Mouse (Mus musculus) adrenal gland, postnatal 4 days (tissue): ENCODE data around the gene Gm973. TPM values are rescaled to one million over a fixed set of nuclear protein-coding genes. Genes with fewer than 3 reads are reported as not detected.

Experiments
- DNase-seq, 2 experiments: peaks; one replicate each; pipeline ENCODE4 v3.0.0; 2021 to 2022; ENCODE audit warnings: low spot score in 2 of 2, mixed read lengths in 2 of 2
- total RNA-seq, 2 experiments: library from RNA; stranded (reverse); gene quantifications; 2 replicates each; pipeline ENCODE4 v1.2.3; 2021

Gm973 gene
- total RNA-seq, 2 experiments from 2014 or later: 31.3 to 33.2 TPM

- no peak for DNase-seq
Observed at GRCm38 (mm10) chr1:59540537-59541148, 24.6 kb downstream of the Gm973 start.

GRCm38 (mm10) chr1:59541271-59542020, 25.4 kb downstream of the Gm973 start:
- no peak for DNase-seq

- DNase-seq: no peak
Observed at GRCm38 (mm10) chr1:59542231-59542630, 26.2 kb downstream of the Gm973 start.

DNA sequence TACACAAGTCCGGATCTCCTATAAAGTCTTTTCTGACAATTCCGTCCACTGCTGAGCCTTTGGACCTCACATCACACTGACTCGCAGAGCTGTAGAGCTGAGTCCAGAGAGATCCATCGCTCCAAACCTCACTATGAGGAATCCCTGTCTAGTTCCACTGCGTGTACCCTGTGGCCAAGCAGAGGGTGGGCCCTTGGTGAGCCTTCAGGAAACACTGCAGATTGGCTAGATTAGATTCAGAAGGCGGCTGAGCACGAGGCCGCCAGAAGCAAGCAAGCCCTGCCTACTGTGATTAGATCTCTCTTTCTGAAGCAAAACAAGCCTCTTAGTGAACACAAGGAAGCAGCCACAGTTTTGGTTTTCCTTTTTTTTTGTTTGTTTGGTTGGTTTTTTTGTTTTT, 27.8 kb downstream of the Gm973 start:
- DNase-seq: no peak

DNA sequence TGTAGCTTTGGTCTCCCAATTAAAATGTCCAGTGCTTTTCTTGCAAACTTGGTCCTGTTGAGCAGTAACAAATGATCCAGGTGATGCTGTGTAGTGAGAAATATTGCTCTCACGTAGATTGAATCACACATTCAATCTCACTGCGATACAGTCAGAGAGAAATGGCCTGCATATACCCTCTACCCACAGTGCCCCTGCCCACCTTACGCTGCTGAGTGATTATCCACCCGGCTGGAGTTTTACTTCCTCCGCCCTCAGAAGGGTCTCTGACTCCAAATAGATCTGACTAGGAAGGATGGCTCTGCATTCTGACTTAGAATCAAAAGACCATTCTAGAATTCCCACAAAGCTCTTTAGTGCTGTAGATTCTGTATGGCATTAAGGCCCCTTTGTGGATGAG, 32.4 kb downstream of the Gm973 start:
- no peak for DNase-seq

DNA sequence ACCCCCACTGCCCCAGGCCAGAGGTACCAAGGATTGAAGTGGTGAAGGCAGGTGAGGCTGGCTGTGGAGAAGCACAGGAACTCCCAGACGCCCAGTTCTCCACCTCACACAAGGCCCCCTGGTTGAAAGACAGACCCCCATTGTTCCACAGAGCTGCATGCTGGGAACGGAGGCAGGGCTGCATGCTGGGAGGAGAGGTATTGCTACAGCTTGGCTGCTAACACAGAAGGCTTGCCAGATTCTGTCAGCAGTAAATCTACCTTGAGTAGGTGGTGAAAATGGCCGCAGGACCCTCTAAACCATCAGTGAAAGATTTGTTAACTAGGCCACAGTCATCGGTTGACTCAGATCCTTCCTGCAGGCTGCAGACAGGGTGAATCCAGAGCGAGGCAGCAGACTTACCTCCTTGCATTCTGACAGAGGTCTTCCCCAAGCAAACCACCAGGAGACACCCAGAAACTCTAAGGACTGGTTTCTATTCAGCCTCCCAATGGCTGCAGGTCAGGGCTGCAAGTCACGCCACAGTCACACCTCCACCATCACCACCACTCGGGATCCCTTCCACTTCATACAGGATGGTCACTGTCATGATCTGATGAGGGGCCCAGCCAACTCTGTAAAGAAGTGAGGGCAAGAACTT, 33.1 kb downstream of the Gm973 start:
- DNase-seq: no peak

DNA sequence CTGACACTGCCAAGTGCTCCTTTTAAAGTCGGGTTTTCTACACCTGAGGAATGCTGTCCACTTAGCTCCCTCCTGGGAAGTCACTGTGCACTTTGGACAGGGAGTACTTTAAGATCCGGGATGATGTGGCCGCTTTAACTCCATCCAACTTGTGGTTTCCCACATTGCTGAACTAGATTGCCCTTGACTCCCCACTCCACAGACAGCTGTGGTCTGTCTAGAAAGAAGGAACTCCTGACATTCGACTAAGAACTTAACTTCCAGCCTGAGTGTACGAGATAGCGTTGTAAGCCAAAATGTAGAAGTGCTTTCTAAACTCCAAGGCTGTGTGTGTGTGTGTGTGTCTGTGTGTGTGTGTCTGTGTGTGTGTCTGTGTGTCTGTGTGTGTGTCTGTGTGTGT, 34.2 kb downstream of the Gm973 start:
- no peak for DNase-seq

- no peak for DNase-seq
Observed at GRCm38 (mm10) chr1:59550996-59551395, 34.9 kb downstream of the Gm973 start.

DNA sequence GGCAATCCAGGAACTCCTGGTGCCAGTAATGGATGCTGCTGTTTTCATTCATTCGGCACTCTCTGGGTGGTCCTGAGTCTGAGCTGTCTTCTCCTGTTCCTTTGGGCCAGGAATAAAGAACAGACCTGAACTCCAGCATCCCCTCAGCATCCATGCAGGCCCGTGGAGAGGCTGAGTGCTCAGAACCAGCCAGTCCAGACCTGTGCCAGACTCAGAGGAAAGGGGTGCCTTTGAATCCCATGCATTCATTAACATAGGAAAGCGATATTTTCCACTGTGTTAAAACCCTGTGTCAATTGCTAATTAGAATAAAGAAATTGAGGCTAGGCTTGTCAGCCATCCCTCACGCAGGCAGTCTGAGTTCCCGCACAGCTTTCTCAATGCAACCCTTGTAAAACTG, 37.6 kb downstream of the Gm973 start:
- no peak for DNase-seq

- DNase-seq: no peak
Observed at GRCm38 (mm10) chr1:59563581-59563980, 47.5 kb downstream of the Gm973 start.

GRCm38 (mm10) chr1:59565804-59566203, 49.7 kb downstream of the Gm973 start:
- DNase-seq: no peak

- no peak for DNase-seq
Observed at GRCm38 (mm10) chr1:59566281-59566680, 50.2 kb downstream of the Gm973 start.

DNA sequence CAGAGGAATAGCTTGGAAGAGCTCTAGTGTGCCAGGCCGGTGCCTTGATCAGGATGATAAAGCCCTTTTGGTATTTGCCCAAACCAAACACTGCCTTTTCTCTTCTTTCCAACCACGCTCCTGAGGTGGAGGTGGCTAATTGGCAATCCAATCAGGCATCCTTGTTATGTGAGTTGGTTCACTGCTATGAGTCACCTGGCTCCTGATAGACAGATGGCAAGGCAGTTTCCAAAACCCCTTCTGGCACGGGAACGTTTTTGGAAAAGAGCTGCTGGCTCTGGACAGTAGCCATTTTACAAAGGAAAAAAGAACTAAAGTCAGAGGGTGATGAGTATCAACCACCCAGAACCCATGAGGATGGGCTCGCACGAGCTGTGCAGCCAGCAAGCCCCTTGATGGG, 50.9 kb downstream of the Gm973 start:
- DNase-seq: no peak

GRCm38 (mm10) chr1:59567521-59567920, 51.5 kb downstream of the Gm973 start:
- DNase-seq: no peak

GRCm38 (mm10) chr1:59568283-59568682, 52.2 kb downstream of the Gm973 start:
- no peak for DNase-seq

GRCm38 (mm10) chr1:59569301-59569700, 53.2 kb downstream of the Gm973 start:
- no peak for DNase-seq

GRCm38 (mm10) chr1:59570767-59571166, 54.7 kb downstream of the Gm973 start:
- no peak for DNase-seq

- DNase-seq: no peak
Observed at GRCm38 (mm10) chr1:59571502-59571901, 55.4 kb downstream of the Gm973 start.

- no peak for DNase-seq
Observed at GRCm38 (mm10) chr1:59573843-59574242, 57.8 kb downstream of the Gm973 start.

DNA sequence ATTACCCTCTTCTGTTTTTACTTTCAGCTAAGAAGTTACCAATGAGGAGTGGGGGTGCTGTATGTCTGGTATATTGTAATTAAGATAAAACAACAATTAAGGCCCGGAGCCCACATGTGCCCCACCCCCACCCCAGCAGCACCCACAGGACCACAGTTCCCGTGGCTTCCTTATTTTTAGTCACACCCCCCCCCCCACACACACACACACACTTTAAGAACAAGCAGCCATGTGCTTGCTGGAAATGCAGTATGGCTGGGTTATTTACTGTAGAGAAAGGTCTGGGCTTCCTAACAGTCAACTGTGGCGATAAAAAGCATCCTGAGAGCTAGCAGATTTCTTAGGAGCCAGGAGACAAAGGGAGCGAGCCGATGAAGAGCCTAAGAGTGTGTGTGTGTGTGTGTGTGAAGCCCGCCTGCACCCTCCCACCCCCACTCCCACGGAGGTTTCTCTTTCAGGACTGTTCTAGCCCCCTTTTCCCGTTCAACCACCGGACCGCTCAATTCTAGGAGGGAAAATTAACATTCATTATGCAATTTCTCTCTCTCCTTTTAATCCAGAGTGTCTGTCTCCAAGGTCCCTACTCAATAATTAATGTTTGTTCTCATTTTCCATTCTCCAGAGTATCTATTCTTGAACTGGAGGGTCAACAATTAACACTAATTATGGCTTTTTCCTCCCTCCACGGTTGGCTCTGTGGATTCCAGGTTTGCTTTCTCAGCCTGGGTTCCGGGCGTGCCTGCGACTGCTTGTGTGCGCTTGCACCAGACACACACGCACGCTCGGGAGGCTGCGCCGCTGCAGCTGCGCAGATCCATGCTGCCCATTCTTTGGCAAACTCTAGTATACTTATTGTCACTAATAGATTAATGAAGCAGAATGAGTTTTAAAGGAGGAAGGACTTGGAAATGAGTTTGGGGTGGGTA, 58.5 kb downstream of the Gm973 start:
- DNase-seq: no peak

GRCm38 (mm10) chr1:59578770-59579169, 62.7 kb downstream of the Gm973 start:
- no peak for DNase-seq
